Mouse (Mus musculus): Measurements from ENCODE around the gene Adgrg5. TPM values are rescaled to one million over a fixed set of nuclear protein-coding genes. Genes with fewer than 3 reads are reported as not detected.

Adgrg5 gene
- total and polyA plus RNA-seq, 3 experiments = 0.87 to 3.2 (median 2.9) TPM

- ATAC-seq (ENCODE audit: extremely low read depth, insufficient number of reproducible peaks, low FRiP score, poor library complexity, severe bottlenecking) (no peak), DNase-seq (ENCODE audit: low spot score) (no peak)
- no peaks in the 10 kb centered on the region for H3K27me3 ChIP-seq (ENCODE audit: insufficient read depth, low read length)
- peaks cover 100% of the 10 kb centered on the region for H3K36me3 ChIP-seq (replicated peaks)
- TF ChIP-seq POLR2AphosphoS5 (IDR thresholded peaks at IDR 0.05; ENCODE audit: insufficient replicate concordance, low read depth, low read length) = no peak
- no peak for TF ChIP-seq GATA1 (IDR thresholded peaks at IDR 0.05; ENCODE audit: borderline replicate concordance, low read length)
- TF ChIP-seq GATA2 (IDR thresholded peaks at IDR 0.05; ENCODE audit: borderline replicate concordance, low read depth, low read length) = no peak
- no peak for TF ChIP-seq CTCF (IDR thresholded peaks at IDR 0.05; ENCODE audit: low read depth, low read length)
- TF ChIP-seq TAL1 (conservative IDR thresholded peaks at IDR 0.05; ENCODE audit: low read depth, low read length) = no peak
- H3K9me3 ChIP-seq (replicated peaks) = no peaks in the 10 kb centered on the region
- peak overlapping the region; percentile 46; the same call in 1 of the 2 replicates for H3K4me3 ChIP-seq (ENCODE audit: low read depth, low read length)
- H3K4me1 ChIP-seq (ENCODE audit: insufficient read depth, low read depth, low read length) = peaks cover 100% of the 10 kb centered on the region
These were observed 68.0 kb downstream of the Adgrg5 start for GRCm38 (mm10) chr8:94991454-94991994.

- no peaks in the 10 kb centered on the region for H3K9me3 ChIP-seq (replicated peaks)
- H3K36me3 ChIP-seq (replicated peaks) = peaks cover 100% of the 10 kb centered on the region
- H3K4me3 ChIP-seq (ENCODE audit: low read depth, low read length) = peak overlapping the region; percentile 48; the same call in 1 of the 2 replicates
- no peaks in the 10 kb centered on the region for H3K27me3 ChIP-seq (ENCODE audit: insufficient read depth, low read length)
- ATAC-seq (ENCODE audit: extremely low read depth, insufficient number of reproducible peaks, low FRiP score, poor library complexity, severe bottlenecking) (no peak), DNase-seq (ENCODE audit: low spot score) (no peak)
- peaks cover 100% of the 10 kb centered on the region for H3K4me1 ChIP-seq (ENCODE audit: insufficient read depth, low read depth, low read length)
- no peak for TF ChIP-seq CTCF (IDR thresholded peaks at IDR 0.05; ENCODE audit: low read depth, low read length)
- no peak for TF ChIP-seq TAL1 (conservative IDR thresholded peaks at IDR 0.05; ENCODE audit: low read depth, low read length)
- TF ChIP-seq GATA2 (IDR thresholded peaks at IDR 0.05; ENCODE audit: borderline replicate concordance, low read depth, low read length) = no peak
- TF ChIP-seq POLR2AphosphoS5 (IDR thresholded peaks at IDR 0.05; ENCODE audit: insufficient replicate concordance, low read depth, low read length) = no peak
- no peak for TF ChIP-seq GATA1 (IDR thresholded peaks at IDR 0.05; ENCODE audit: borderline replicate concordance, low read length)
These were observed 68.5 kb downstream of the Adgrg5 start for GRCm38 (mm10) chr8:94992010-94992409.

GRCm38 (mm10) chr8:94992534-94992933 is 69.0 kb downstream of the Adgrg5 start:
- DNase-seq (ENCODE audit: low spot score) = no peak
- Histone ChIP-seq H3K4me3 (ENCODE audit: low read depth, low read length) (peak overlapping the region; percentile 48; the same call in 1 of the 2 replicates), H3K36me3 (replicated peaks) (peaks cover 100% of the 10 kb centered on the region), H3K27me3 (ENCODE audit: insufficient read depth, low read length) (no peaks in the 10 kb centered on the region), H3K4me1 (ENCODE audit: insufficient read depth, low read depth, low read length) (peaks cover 100% of the 10 kb centered on the region), H3K9me3 (replicated peaks) (no peaks in the 10 kb centered on the region)
- TF ChIP-seq GATA1 (IDR thresholded peaks at IDR 0.05; ENCODE audit: borderline replicate concordance, low read length) (no peak), CTCF (IDR thresholded peaks at IDR 0.05; ENCODE audit: low read depth, low read length) (no peak), TAL1 (conservative IDR thresholded peaks at IDR 0.05; ENCODE audit: low read depth, low read length) (no peak), POLR2AphosphoS5 (IDR thresholded peaks at IDR 0.05; ENCODE audit: insufficient replicate concordance, low read depth, low read length) (no peak), GATA2 (IDR thresholded peaks at IDR 0.05; ENCODE audit: borderline replicate concordance, low read depth, low read length) (no peak)
- no peak for ATAC-seq (ENCODE audit: extremely low read depth, insufficient number of reproducible peaks, low FRiP score, poor library complexity, severe bottlenecking)

Other genes with a start within 250 kb of the Adgrg5 start
- not detected in 2 replicates for gene Pllp, start 227.4 kb upstream of the Adgrg5 start, total RNA-seq (2014; fragmentation: Nextera tagmentation)
- gene Pllp, start 227.4 kb upstream of the Adgrg5 start, total RNA-seq (2017) = 0.12 and 0.22 TPM in 2 replicates
- not detected in 2 replicates for gene Pllp, start 227.4 kb upstream of the Adgrg5 start, polyA plus RNA-seq (2012)
- not detected in 2 replicates for gene Ccl22, start 178.1 kb upstream of the Adgrg5 start, total RNA-seq (2014; fragmentation: Nextera tagmentation)
- 0.22 TPM in 1 of 2 replicates, not detected in the other for gene Ccl22, start 178.1 kb upstream of the Adgrg5 start, total RNA-seq (2017)
- gene Ccl22, start 178.1 kb upstream of the Adgrg5 start, polyA plus RNA-seq (2012) = 0.02 TPM in 1 of 2 replicates, not detected in the other
- not detected in 2 replicates for gene Cx3cl1, start 151.7 kb upstream of the Adgrg5 start, total RNA-seq (2014; fragmentation: Nextera tagmentation)
- 0.06 and 0.38 TPM in 2 replicates for gene Cx3cl1, start 151.7 kb upstream of the Adgrg5 start, total RNA-seq (2017)
- not detected in 2 replicates for gene Cx3cl1, start 151.7 kb upstream of the Adgrg5 start, polyA plus RNA-seq (2012)
- not detected in 2 replicates for gene Ccl17, start 113.2 kb upstream of the Adgrg5 start, total RNA-seq (2014; fragmentation: Nextera tagmentation)
- gene Ccl17, start 113.2 kb upstream of the Adgrg5 start, total RNA-seq (2017) = not detected in 2 replicates
- gene Ccl17, start 113.2 kb upstream of the Adgrg5 start, polyA plus RNA-seq (2012) = not detected in 2 replicates
- gene Coq9, start 85.4 kb upstream of the Adgrg5 start, total RNA-seq (2014; fragmentation: Nextera tagmentation) = 60.7 and 68.8 TPM in 2 replicates
- gene Coq9, start 85.4 kb upstream of the Adgrg5 start, total RNA-seq (2017) = 38.2 and 49.3 TPM in 2 replicates
- gene Coq9, start 85.4 kb upstream of the Adgrg5 start, polyA plus RNA-seq (2012) = 109 and 133 TPM in 2 replicates
- gene Ciapin1, start 85.3 kb upstream of the Adgrg5 start, total RNA-seq (2014; fragmentation: Nextera tagmentation) = 56.3 and 75.9 TPM in 2 replicates
- gene Ciapin1, start 85.3 kb upstream of the Adgrg5 start, total RNA-seq (2017) = 54.0 and 61.0 TPM in 2 replicates
- gene Ciapin1, start 85.3 kb upstream of the Adgrg5 start, polyA plus RNA-seq (2012) = 450 and 629 TPM in 2 replicates
- gene Polr2c, start 66.2 kb upstream of the Adgrg5 start, total RNA-seq (2014; fragmentation: Nextera tagmentation) = 92.6 and 95.8 TPM in 2 replicates
- gene Polr2c, start 66.2 kb upstream of the Adgrg5 start, total RNA-seq (2017) = 65.5 and 66.1 TPM in 2 replicates
- 18.5 and 33.8 TPM in 2 replicates for gene Polr2c, start 66.2 kb upstream of the Adgrg5 start, polyA plus RNA-seq (2012)
- gene Dok4, start 47.4 kb upstream of the Adgrg5 start, total RNA-seq (2014; fragmentation: Nextera tagmentation) = 0.53 and 3.7 TPM in 2 replicates
- gene Dok4, start 47.4 kb upstream of the Adgrg5 start, total RNA-seq (2017) = 0.93 and 1.2 TPM in 2 replicates
- gene Dok4, start 47.4 kb upstream of the Adgrg5 start, polyA plus RNA-seq (2012) = 0.51 and 0.72 TPM in 2 replicates
- gene Ccdc102a, start 5.6 kb upstream of the Adgrg5 start, total RNA-seq (2014; fragmentation: Nextera tagmentation) = 5.5 and 7.7 TPM in 2 replicates
- gene Ccdc102a, start 5.6 kb upstream of the Adgrg5 start, total RNA-seq (2017) = 3.3 and 4.5 TPM in 2 replicates
- gene Ccdc102a, start 5.6 kb upstream of the Adgrg5 start, polyA plus RNA-seq (2012) = 20.5 and 26.3 TPM in 2 replicates
- gene Adgrg1, start 51.1 kb downstream of the Adgrg5 start, total RNA-seq (2014; fragmentation: Nextera tagmentation) = 339 and 345 TPM in 2 replicates
- 54.0 and 57.7 TPM in 2 replicates for gene Adgrg1, start 51.1 kb downstream of the Adgrg5 start, total RNA-seq (2017)
- 211 and 229 TPM in 2 replicates for gene Adgrg1, start 51.1 kb downstream of the Adgrg5 start, polyA plus RNA-seq (2012)
- not detected in 2 replicates for gene Adgrg3, start 94.0 kb downstream of the Adgrg5 start, total RNA-seq (2014; fragmentation: Nextera tagmentation)
- 0.17 and 0.49 TPM in 2 replicates for gene Adgrg3, start 94.0 kb downstream of the Adgrg5 start, total RNA-seq (2017)
- gene Adgrg3, start 94.0 kb downstream of the Adgrg5 start, polyA plus RNA-seq (2012) = 0.10 and 0.12 TPM in 2 replicates
- gene Drc7, start 131.4 kb downstream of the Adgrg5 start, total RNA-seq (2014; fragmentation: Nextera tagmentation) = not detected in 2 replicates
- gene Drc7, start 131.4 kb downstream of the Adgrg5 start, total RNA-seq (2017) = 0.05 TPM in 1 of 2 replicates, not detected in the other
- gene Drc7, start 131.4 kb downstream of the Adgrg5 start, polyA plus RNA-seq (2012) = 0.02 TPM in 1 of 2 replicates, not detected in the other
- gene Katnb1, start 157.5 kb downstream of the Adgrg5 start, total RNA-seq (2014; fragmentation: Nextera tagmentation) = 3.7 and 4.3 TPM in 2 replicates
- 14.3 and 18.1 TPM in 2 replicates for gene Katnb1, start 157.5 kb downstream of the Adgrg5 start, total RNA-seq (2017)
- gene Katnb1, start 157.5 kb downstream of the Adgrg5 start, polyA plus RNA-seq (2012) = 31.7 and 40.0 TPM in 2 replicates